Comparison of ENCODE assay signal across 18 mouse cellular contexts in the genomic region with DNA sequence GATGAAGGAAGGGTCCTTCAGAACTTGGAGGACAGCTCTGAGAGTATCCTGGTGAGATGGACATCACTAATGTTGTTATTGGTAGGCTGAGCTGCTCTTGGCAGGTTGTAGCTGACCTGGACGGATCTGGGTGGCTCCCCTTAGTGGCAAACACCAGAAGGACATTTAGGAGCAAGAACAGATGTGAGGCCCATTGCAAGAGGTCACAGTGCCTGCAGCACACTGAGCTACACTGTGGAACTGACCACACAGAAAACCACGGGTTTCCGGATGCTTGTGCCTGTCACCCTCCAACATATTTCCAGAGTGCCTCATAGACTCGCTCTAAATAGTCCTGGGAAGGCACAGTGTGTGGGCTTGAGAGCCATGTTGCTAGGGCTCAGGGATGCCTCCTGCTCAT. TPM values are rescaled to one million over a fixed set of nuclear protein-coding genes. Genes with fewer than 3 reads are reported as not detected.
DNase-seq lines count a peak whose midpoint lies in the region; ATAC-seq and TF ChIP-seq lines count a peak whose summit lies in the region.
"Had no signal": no experiment of that assay in that cellular context is flagged by ENCODE, and none has a peak within 500 bp of the region (broad histone marks: within the 10 kb centered on the region; RNA-seq: fewer than 3 reads in every experiment).

No protein-coding gene starts in this region.

- no peaks in the 10 kb centered on the region for H3K36me3 ChIP-seq in C2C12 (ENCODE audit: control insufficient read depth, insufficient read depth)
- H3K36me3 ChIP-seq in liver, postnatal 0 days (replicated peaks; ENCODE audit: insufficient read depth, low read length) = no peaks in the 10 kb centered on the region
- H3K36me3 ChIP-seq: embryonic facial prominence, embryonic 15.5 days; heart, embryonic 10.5 days had no signal

- H3K9ac ChIP-seq in liver, postnatal 0 days (replicated peaks) = no peak overlapping the region
- H3K9ac ChIP-seq: embryonic facial prominence, embryonic 15.5 days had no signal

- no peaks in the 10 kb centered on the region for H3K27me3 ChIP-seq in C2C12 (ENCODE audit: control insufficient read depth, insufficient read depth, insufficient read length)
- H3K27me3 ChIP-seq in Patski = no peaks in the 10 kb centered on the region
- H3K27me3 ChIP-seq in liver, postnatal 0 days (ENCODE audit: insufficient read depth, low read length) = no peaks in the 10 kb centered on the region
- H3K27me3 ChIP-seq: embryonic facial prominence, embryonic 15.5 days had no signal

- peaks cover 18% of the 10 kb centered on the region for H3K79me3 ChIP-seq in C2C12 (ENCODE audit: low read depth)

- peak; percentile 51 for ATAC-seq in Patski
- ATAC-seq in liver, postnatal 0 days = no peak
- ATAC-seq: forebrain, embryonic 14.5 days had no signal

- no peak overlapping the region for H3K4me2 ChIP-seq in liver, postnatal 0 days (ENCODE audit: low read depth, low read length)
- H3K4me2 ChIP-seq: embryonic facial prominence, embryonic 15.5 days had no signal

- 36% methylated on average over 4 of the region's 4 CpGs for WGBS in liver, postnatal 0 days (ENCODE audit: insufficient replicate concordance)

- intact Hi-C loops in left cerebral cortex, adult 2 months (cut with DNase I) = no loop called here
- intact Hi-C loops in left cerebral cortex, postnatal 25 days (cut with DNase I) = no loop called here

- no peak overlapping the region for H3ac ChIP-seq in C2C12 (ENCODE audit: control insufficient read depth, insufficient read length, low read depth)

- no peak overlapping the region for H3K4me3 ChIP-seq in left cerebral cortex, adult 2 months
- no peak overlapping the region for H3K4me3 ChIP-seq in C2C12 (ENCODE audit: insufficient read depth, poor library complexity, severe bottlenecking)
- no peak overlapping the region for H3K4me3 ChIP-seq in liver, postnatal 0 days (ENCODE audit: low read depth, low read length)
- H3K4me3 ChIP-seq: embryonic facial prominence, embryonic 15.5 days; heart, embryonic 10.5 days had no signal

- H3K9me3 ChIP-seq in liver, postnatal 0 days (ENCODE audit: low read length) = no peaks in the 10 kb centered on the region
- H3K9me3 ChIP-seq: embryonic facial prominence, embryonic 15.5 days; heart, embryonic 10.5 days had no signal

- POLR2A ChIA-PET in Patski (lab: Charles Lee) = no interaction called here

- TF ChIP-seq EP300 in liver, postnatal 0 days (IDR thresholded peaks at IDR 0.05; ENCODE audit: low read depth) = no peak

- H3K27ac ChIP-seq in left cerebral cortex, adult 2 months = no peak overlapping the region
- H3K27ac ChIP-seq in liver, postnatal 0 days (ENCODE audit: low read depth) = no peak overlapping the region
- H3K27ac ChIP-seq: embryonic facial prominence, embryonic 15.5 days; heart, embryonic 10.5 days had no signal

- TF ChIP-seq CTCF in left cerebral cortex, adult 2 months (IDR thresholded peaks at IDR 0.05) = peak; percentile 1; the same call in 1 of the 2 replicates
- TF ChIP-seq CTCF in C2C12 (IDR thresholded peaks at IDR 0.05; ENCODE audit: control insufficient read depth, insufficient read depth, insufficient read length) (peak; percentile 20), Patski (IDR thresholded peaks at IDR 0.05) (no peak)
- peak; percentile 51 for TF ChIP-seq CTCF in liver, postnatal 0 days (IDR thresholded peaks at IDR 0.05; ENCODE audit: low read depth)

- no peak for DNase-seq in left cerebral cortex, adult 2 months (ENCODE audit: extremely low spot score in 1 of 2, low spot score in 2 of 2)
- no peak for DNase-seq in left cerebral cortex, postnatal 25 days (ENCODE audit: low spot score in 2 of 2)
- no peak for DNase-seq in Patski (ENCODE audit: low read depth, low spot score)
- no peak for DNase-seq in liver, postnatal 0 days
- DNase-seq in spleen, postnatal 36 days (ENCODE audit: low spot score in 2 of 2) = no peak
- no peak for DNase-seq in urinary bladder, adult 18-20 months (ENCODE audit: low spot score in 2 of 2)
- DNase-seq: adrenal gland, postnatal 25 days; heart, postnatal 36 days; kidney, postnatal 25 days; thymus, postnatal 36 days had no signal

- H3K4me1 ChIP-seq in liver, postnatal 0 days (ENCODE audit: insufficient read depth) = peaks cover 34% of the 10 kb centered on the region

- peaks cover 31% of the 10 kb centered on the region for H3K79me2 ChIP-seq in C2C12 (ENCODE audit: control insufficient read depth, insufficient read depth)

- in situ Hi-C loops in Patski (cut with MboI; ENCODE audit: low pct_unique_long_range_greater_than_20kb) = no loop called here

- CTCF ChIA-PET in Patski (lab: Charles Lee) = interaction anchor here (0.8 kb wide), 1 partner anchor 14 kb away, joined by 3 read pairs; the partner anchor contains the start of gene Ints1

TF ChIP-seq in C2C12, 6 proteins besides CTCF, POLR2A, EP300 and RAD21:
- TF ChIP-seq MYOG (IDR thresholded peaks at IDR 0.05; ENCODE audit: control insufficient read depth, extremely low read depth, insufficient read length) (no peak), MAX (IDR thresholded peaks at IDR 0.05) (no peak), MYOD1 (IDR thresholded peaks at IDR 0.05; ENCODE audit: control insufficient read depth, insufficient read length, low read depth) (peak; percentile 39), CEBPB (IDR thresholded peaks at IDR 0.05; ENCODE audit: low read depth) (no peak), FOSL1 (IDR thresholded peaks at IDR 0.05; ENCODE audit: insufficient read depth, low read length, poor library complexity, severe bottlenecking) (no peak), USF1 (IDR thresholded peaks at IDR 0.05; ENCODE audit: low read depth) (no peak)

RNA-seq across cellular contexts. Expression of gene Mafk, which starts 1.8 kb away (rescaled TPM):
- total RNA-seq in left cerebral cortex, adult 2 months (2021) = 10 to 100 TPM in 1 of 2 experiments, 1 to 10 TPM in 1; 8.9 to 11.5 TPM
- total RNA-seq in left cerebral cortex, postnatal 25 days (2021) = 1 to 10 TPM; 6.8 TPM
- 11.9 TPM for polyA plus RNA-seq in C2C12 (2012; fragmentation: generic; extraction: Trizol)
- 35.4 TPM for polyA plus RNA-seq in Patski (2021)
- polyA plus RNA-seq in liver, postnatal 0 days (2015; fragmentation: Nextera tagmentation; extraction: Ambion mirVana) = 15.7 and 19.1 TPM in 2 replicates

RNA-seq across cellular contexts. Expression of gene Ints1, which starts 14.0 kb away (rescaled TPM):
- total RNA-seq in left cerebral cortex, adult 2 months (2021) = 100 to 1,000 TPM in 1 of 2 experiments, 10 to 100 TPM in 1; 91.9 to 102 TPM
- 10 to 100 TPM; 82.7 to 91.5 TPM for total RNA-seq in left cerebral cortex, postnatal 25 days (2021)
- polyA plus RNA-seq in C2C12 (2012; fragmentation: generic; extraction: Trizol) (43.1 TPM), Patski (2021) (63.5 TPM)
- 5.6 and 6.4 TPM in 2 replicates for polyA plus RNA-seq in liver, postnatal 0 days (2015; fragmentation: Nextera tagmentation; extraction: Ambion mirVana)

RNA-seq across cellular contexts. Expression of gene Tmem184a, which starts 30.3 kb away (rescaled TPM):
- under 1 TPM; 0.58 to 0.63 TPM for total RNA-seq in left cerebral cortex, adult 2 months (2021)
- under 1 TPM in 1 of 2 experiments, not detected in 1; 0.48 TPM for total RNA-seq in left cerebral cortex, postnatal 25 days (2021)
- polyA plus RNA-seq in C2C12 (2012; fragmentation: generic; extraction: Trizol) = 0.13 TPM
- not detected for polyA plus RNA-seq in Patski (2021)
- 3.0 and 3.2 TPM in 2 replicates for polyA plus RNA-seq in liver, postnatal 0 days (2015; fragmentation: Nextera tagmentation; extraction: Ambion mirVana)
- total RNA-seq: adrenal gland, postnatal 25 days; heart, postnatal 36 days had no signal
- polyA plus RNA-seq: forebrain, embryonic 14.5 days had no signal

RNA-seq across cellular contexts. Expression of gene Gm26938, which starts 36.7 kb away (rescaled TPM):
- total RNA-seq in left cerebral cortex, adult 2 months (2021) = not detected
- not detected for total RNA-seq in left cerebral cortex, postnatal 25 days (2021)
- polyA plus RNA-seq in C2C12 (2012; fragmentation: generic; extraction: Trizol) (0.14 TPM), Patski (2021) (not detected)
- not detected in 2 replicates for polyA plus RNA-seq in liver, postnatal 0 days (2015; fragmentation: Nextera tagmentation; extraction: Ambion mirVana)
- total RNA-seq: adrenal gland, postnatal 25 days; gastrocnemius, adult 18-20 months; heart, postnatal 36 days; liver, adult 2 months; megakaryocyte-erythroid progenitor cell, adult 5-6 weeks had no signal
- polyA plus RNA-seq: cortical plate, adult 2 months; embryonic facial prominence, embryonic 15.5 days; forebrain, embryonic 14.5 days; heart, embryonic 10.5 days; liver, adult 2 months had no signal

RNA-seq across cellular contexts. Expression of gene Psmg3, which starts 37.2 kb away (rescaled TPM):
- 10 to 100 TPM; 18.0 to 20.3 TPM for total RNA-seq in left cerebral cortex, adult 2 months (2021)
- total RNA-seq in left cerebral cortex, postnatal 25 days (2021) = 10 to 100 TPM; 20.5 to 21.0 TPM
- polyA plus RNA-seq in C2C12 (2012; fragmentation: generic; extraction: Trizol) = 68.8 TPM
- polyA plus RNA-seq in Patski (2021) = 54.7 TPM
- 28.8 and 29.1 TPM in 2 replicates for polyA plus RNA-seq in liver, postnatal 0 days (2015; fragmentation: Nextera tagmentation; extraction: Ambion mirVana)
